Mouse (Mus musculus) ES-E14 (cell line): ENCODE data around the gene Ptpdc1.

Experiments used
- CHD2 ChIP-seq: IDR thresholded peaks from 2 replicates; pipeline ENCODE4 v1.6.1; 2014; ENCODE audit warnings: mild to moderate bottlenecking, low read depth, low read length, inconsistent platforms
- HCFC1 ChIP-seq: IDR thresholded peaks from 2 replicates; pipeline ENCODE4 v1.6.1; 2012; ENCODE audit warnings: low read length, inconsistent platforms, borderline replicate concordance; ENCODE audit not compliant: insufficient read depth
- MAFK ChIP-seq: IDR thresholded peaks from 2 replicates; pipeline ENCODE4 v1.6.1; 2014; ENCODE audit warnings: mild to moderate bottlenecking, low read depth, low read length, inconsistent platforms; ENCODE audit not compliant: insufficient read depth
- ZNF384 ChIP-seq: IDR thresholded peaks from 2 replicates; pipeline ENCODE4 v1.6.1; 2012; ENCODE audit warnings: low read depth, low read length, inconsistent platforms

GRCm38 (mm10) chr13:48631691-48632090 lies 6.2 kb upstream of the Ptpdc1 start:
- TF ChIP-seq MAFK (no peak), CHD2 (no peak), ZNF384 (no peak), HCFC1 (no peak)
